19 mouse cellular contexts compared by ENCODE assay signal in the genomic region with DNA sequence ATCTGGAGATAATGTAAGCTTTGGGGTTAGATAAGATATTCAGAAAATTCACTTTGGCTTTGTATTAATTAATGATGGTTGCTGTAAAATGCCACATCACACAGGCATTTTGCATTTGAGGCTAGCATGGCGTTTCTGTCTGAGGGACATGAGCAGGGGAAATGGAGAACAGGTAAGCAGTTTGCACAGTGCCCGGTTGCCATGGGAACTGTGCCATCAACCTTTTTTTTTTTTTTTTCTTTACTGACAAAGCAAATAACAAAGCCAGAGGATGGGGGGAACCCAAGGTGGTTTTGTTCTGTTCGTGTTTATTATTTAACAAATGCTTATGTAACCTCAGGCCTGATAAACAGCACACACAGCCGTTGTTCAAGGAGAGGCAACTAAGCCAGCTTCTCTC. TPM values are rescaled to one million over a fixed set of nuclear protein-coding genes. Genes with fewer than 3 reads are reported as not detected.
DNase-seq lines count a peak whose midpoint lies in the region; ATAC-seq lines count a peak whose summit lies in the region.
"Had no signal": no experiment of that assay in that cellular context is flagged by ENCODE, and none has a peak within 500 bp of the region (broad histone marks: within the 10 kb centered on the region; RNA-seq: fewer than 3 reads in every experiment).

No protein-coding gene starts in this region.

- no peak overlapping the region for H3K4me2 ChIP-seq in forebrain, embryonic 15.5 days (replicated peaks)
- H3K4me2 ChIP-seq in midbrain, embryonic 14.5 days (ENCODE audit: low read length): 0 out of 2 replicates have a peak overlapping the region, but pooled peaks have one; percentile 17
- no peak overlapping the region for H3K4me2 ChIP-seq in liver, embryonic 12.5 days
- H3K4me2 ChIP-seq: heart, embryonic 11.5 days had no signal

- ATAC-seq in forebrain, embryonic 15.5 days (replicated peaks): no peak
- no peak for ATAC-seq in midbrain, embryonic 14.5 days (ENCODE audit: low FRiP score, low TSS enrichment)
- ATAC-seq in liver, embryonic 12.5 days: no peak
- ATAC-seq in monocyte, adult 5-6 weeks (replicated peaks; ENCODE audit: insufficient number of reproducible peaks, low FRiP score, low TSS enrichment, poor library complexity, severe bottlenecking): no peak
- ATAC-seq: intestine, postnatal 0 days had no signal

- H3K9ac ChIP-seq in forebrain, embryonic 15.5 days (replicated peaks): no peak overlapping the region
- H3K9ac ChIP-seq in midbrain, embryonic 14.5 days (replicated peaks; ENCODE audit: low read length): no peak overlapping the region
- H3K9ac ChIP-seq in liver, embryonic 12.5 days: no peak overlapping the region

- H3K9me3 ChIP-seq in forebrain, embryonic 15.5 days: no peaks in the 10 kb centered on the region
- no peaks in the 10 kb centered on the region for H3K9me3 ChIP-seq in midbrain, embryonic 14.5 days (ENCODE audit: control insufficient read depth, low read length)
- no peaks in the 10 kb centered on the region for H3K9me3 ChIP-seq in liver, embryonic 12.5 days (replicated peaks)
- H3K9me3 ChIP-seq: embryonic facial prominence, embryonic 10.5 days had no signal

- no peaks in the 10 kb centered on the region; the same call in 1 of the 2 replicates for H3K27me3 ChIP-seq in forebrain, embryonic 15.5 days
- no peaks in the 10 kb centered on the region for H3K27me3 ChIP-seq in midbrain, embryonic 14.5 days (ENCODE audit: control insufficient read depth, insufficient read depth, low read length)
- peaks cover 94% of the 10 kb centered on the region for H3K27me3 ChIP-seq in liver, embryonic 12.5 days (replicated peaks)

- H3K27ac ChIP-seq in forebrain, embryonic 15.5 days (replicated peaks): peak overlapping the region; percentile 88
- peak overlapping the region; percentile 97 for H3K27ac ChIP-seq in midbrain, embryonic 14.5 days (replicated peaks; ENCODE audit: low read depth, low read length)
- H3K27ac ChIP-seq in liver, embryonic 12.5 days: no peak overlapping the region
- H3K27ac ChIP-seq: embryonic facial prominence, embryonic 10.5 days had no signal

- WGBS in forebrain, embryonic 15.5 days: 42% methylated on average over 4 of the region's 4 CpGs
- WGBS in midbrain, embryonic 14.5 days: 30% methylated on average over 4 of the region's 4 CpGs
- 38% methylated on average over 4 of the region's 4 CpGs for WGBS in liver, embryonic 12.5 days (ENCODE audit: insufficient replicate concordance)

- peak; percentile 54 for DNase-seq in thymus, postnatal 4 days
- DNase-seq in thymus, postnatal 14 days: no peak
- DNase-seq in midbrain, embryonic 14.5 days: peak; percentile 83
- DNase-seq in ovary, postnatal 10 days (ENCODE audit: low spot score): no peak
- DNase-seq: adrenal gland, adult 2 months; cerebellum, adult 18-20 months; heart, postnatal 14 days; liver; lung, adult 18-20 months; right cerebral cortex, adult 18-20 months; thymus, adult 18-20 months had no signal

- H3K4me1 ChIP-seq in forebrain, embryonic 15.5 days: peaks cover 85% of the 10 kb centered on the region
- peaks cover 75% of the 10 kb centered on the region for H3K4me1 ChIP-seq in midbrain, embryonic 14.5 days (ENCODE audit: control insufficient read depth, insufficient read depth, low read length)
- peaks cover 17% of the 10 kb centered on the region for H3K4me1 ChIP-seq in liver, embryonic 12.5 days

- no peak overlapping the region for H3K4me3 ChIP-seq in forebrain, embryonic 15.5 days
- no peak overlapping the region for H3K4me3 ChIP-seq in midbrain, embryonic 14.5 days (replicated peaks; ENCODE audit: low read depth, low read length)
- no peak overlapping the region for H3K4me3 ChIP-seq in liver, embryonic 12.5 days
- H3K4me3 ChIP-seq: embryonic facial prominence, embryonic 10.5 days had no signal

- no peaks in the 10 kb centered on the region for H3K36me3 ChIP-seq in forebrain, embryonic 15.5 days
- H3K36me3 ChIP-seq in midbrain, embryonic 14.5 days (ENCODE audit: control insufficient read depth, insufficient read depth, low read length): no peaks in the 10 kb centered on the region; the same call in 1 of the 2 replicates
- no peaks in the 10 kb centered on the region for H3K36me3 ChIP-seq in liver, embryonic 12.5 days
- H3K36me3 ChIP-seq: embryonic facial prominence, embryonic 10.5 days; G1E had no signal

RNA-seq across cellular contexts. Expression of gene Pnmal2, which starts 1.6 kb away (rescaled TPM):
- polyA plus RNA-seq in forebrain, embryonic 15.5 days (2015; fragmentation: Nextera tagmentation; extraction: Ambion mirVana): 87.4 and 102 TPM in 2 replicates
- polyA plus RNA-seq in midbrain, embryonic 14.5 days (2014; fragmentation: Nextera tagmentation; extraction: Ambion mirVana): 115 and 116 TPM in 2 replicates
- 0.41 and 0.75 TPM in 2 replicates for polyA plus RNA-seq in liver, embryonic 12.5 days (2016; fragmentation: Nextera tagmentation; extraction: Ambion mirVana)
- 0.10 TPM in 1 of 3 replicates, not detected in the others for total RNA-seq in monocyte, adult 5-6 weeks (2017)
- total RNA-seq: neutrophil, adult 5-6 weeks had no signal
- polyA plus RNA-seq: G1E had no signal

RNA-seq across cellular contexts. Expression of gene Pnmal1, which starts 16.6 kb away (rescaled TPM):
- polyA plus RNA-seq in forebrain, embryonic 15.5 days (2015; fragmentation: Nextera tagmentation; extraction: Ambion mirVana): 47.9 and 53.1 TPM in 2 replicates
- polyA plus RNA-seq in midbrain, embryonic 14.5 days (2014; fragmentation: Nextera tagmentation; extraction: Ambion mirVana): 60.8 and 69.8 TPM in 2 replicates
- 0.05 and 0.08 TPM in 2 replicates for polyA plus RNA-seq in liver, embryonic 12.5 days (2016; fragmentation: Nextera tagmentation; extraction: Ambion mirVana)
- total RNA-seq in monocyte, adult 5-6 weeks (2017): not detected in 3 replicates
- total RNA-seq: heart, postnatal 14 days; neutrophil, adult 5-6 weeks had no signal

RNA-seq across cellular contexts. Expression of gene Calm3, which starts 18.9 kb away (rescaled TPM):
- 291 and 305 TPM in 2 replicates for polyA plus RNA-seq in forebrain, embryonic 15.5 days (2015; fragmentation: Nextera tagmentation; extraction: Ambion mirVana)
- polyA plus RNA-seq in midbrain, embryonic 14.5 days (2014; fragmentation: Nextera tagmentation; extraction: Ambion mirVana): 494 and 652 TPM in 2 replicates
- polyA plus RNA-seq in liver, embryonic 12.5 days (2016; fragmentation: Nextera tagmentation; extraction: Ambion mirVana): 91.2 and 94.4 TPM in 2 replicates
- 169 to 298 TPM (median 195 TPM) in 3 replicates for total RNA-seq in monocyte, adult 5-6 weeks (2017)

RNA-seq across cellular contexts. Expression of gene Ptgir, which starts 36.6 kb away (rescaled TPM):
- polyA plus RNA-seq in forebrain, embryonic 15.5 days (2015; fragmentation: Nextera tagmentation; extraction: Ambion mirVana): 0.13 and 0.29 TPM in 2 replicates
- polyA plus RNA-seq in midbrain, embryonic 14.5 days (2014; fragmentation: Nextera tagmentation; extraction: Ambion mirVana): 0.16 and 0.30 TPM in 2 replicates
- polyA plus RNA-seq in liver, embryonic 12.5 days (2016; fragmentation: Nextera tagmentation; extraction: Ambion mirVana): 0.86 and 1.5 TPM in 2 replicates
- total RNA-seq in monocyte, adult 5-6 weeks (2017): 9.8 to 15.4 TPM (median 14.0 TPM) in 3 replicates

RNA-seq across cellular contexts. Expression of gene Gm42372, which starts 40.0 kb away (rescaled TPM):
- polyA plus RNA-seq in forebrain, embryonic 15.5 days (2015; fragmentation: Nextera tagmentation; extraction: Ambion mirVana): 3.7 and 4.3 TPM in 2 replicates
- 6.4 and 8.7 TPM in 2 replicates for polyA plus RNA-seq in midbrain, embryonic 14.5 days (2014; fragmentation: Nextera tagmentation; extraction: Ambion mirVana)
- polyA plus RNA-seq in liver, embryonic 12.5 days (2016; fragmentation: Nextera tagmentation; extraction: Ambion mirVana): 0.07 TPM in 2 replicates
- 0.49 to 0.75 TPM (median 0.67 TPM) in 3 replicates for total RNA-seq in monocyte, adult 5-6 weeks (2017)
- polyA plus RNA-seq: G1E had no signal

Comparison
In these comparisons a context has a peak if more than half of its experiments do, and no peak if none do; other contexts are left out.
1. DNase-seq: peak in thymus, postnatal 4 days (single experiment) and midbrain, embryonic 14.5 days (single experiment); none in thymus, postnatal 14 days (single experiment) and ovary, postnatal 10 days (single experiment).
2. RNA of gene Pnmal2, which starts 1.6 kb away (polyA plus RNA-seq): 115 to 116 TPM in midbrain, embryonic 14.5 days and 87.4 to 102 TPM in forebrain, embryonic 15.5 days; 0.41 to 0.75 TPM in liver, embryonic 12.5 days; every median in the first group is over 10 times any median in the second.
3. RNA of gene Pnmal1, which starts 16.6 kb away (polyA plus RNA-seq): 60.8 to 69.8 TPM in midbrain, embryonic 14.5 days and 47.9 to 53.1 TPM in forebrain, embryonic 15.5 days; 0.05 to 0.08 TPM in liver, embryonic 12.5 days; every median in the first group is over 10 times any median in the second.